Mouse (Mus musculus) myocyte (in vitro differentiated cells): Measurements from ENCODE around the gene 2700049A03Rik. TPM values are rescaled to one million over a fixed set of nuclear protein-coding genes. Genes with fewer than 3 reads are reported as not detected.

Experiments used
- H3K27me3 ChIP-seq: one replicate; pipeline ENCODE4 v1.6.1; 2011; ENCODE audit not compliant: control insufficient read depth, insufficient read depth, insufficient read length
- H3K36me3 ChIP-seq: one replicate; pipeline ENCODE4 v1.6.1; 2011; ENCODE audit not compliant: control insufficient read depth, insufficient read depth
- H3K4me2 ChIP-seq: one replicate; pipeline ENCODE4 v1.6.1; 2011; ENCODE audit warnings: low read depth, control low read depth
- H3K4me3 ChIP-seq: one replicate; pipeline ENCODE4 v1.5.1; 2011; ENCODE audit warnings: mild to moderate bottlenecking, control low read depth, moderate library complexity
- H3K79me2 ChIP-seq: one replicate; pipeline ENCODE4 v1.6.1; 2011; ENCODE audit not compliant: control insufficient read depth, insufficient read depth
- H3ac ChIP-seq: one replicate; pipeline ENCODE4 v1.6.1; 2011; ENCODE audit not compliant: control insufficient read depth, insufficient read length
- CEBPB ChIP-seq: IDR thresholded peaks from 2 replicates; pipeline ENCODE4 v1.6.1; 2011; ENCODE audit warnings: mild to moderate bottlenecking, moderate library complexity; ENCODE audit not compliant: poor library complexity, insufficient read depth, severe bottlenecking
- E2F4 ChIP-seq: IDR thresholded peaks from one replicate; pipeline ENCODE4 v1.6.1; 2011; ENCODE audit warnings: mild to moderate bottlenecking, control low read depth, moderate library complexity; ENCODE audit not compliant: insufficient read depth
- MAX ChIP-seq: IDR thresholded peaks from one replicate; pipeline ENCODE4 v1.6.1; 2011; ENCODE audit warnings: low read depth, mild to moderate bottlenecking, control low read depth
- MYOD1 ChIP-seq, 3 experiments: IDR thresholded peaks; one replicate each; pipeline ENCODE4 v1.6.1; 2011; ENCODE audit warnings: control low read depth in 2 of 3, low read depth in 2 of 3, mild to moderate bottlenecking in 2 of 3, moderate library complexity in 1 of 3; ENCODE audit not compliant: insufficient read length in 2 of 3, control insufficient read depth in 1 of 3
- MYOG ChIP-seq, 3 experiments: IDR thresholded peaks; one replicate each; pipeline ENCODE4 v1.6.1; 2011; ENCODE audit warnings: control low read depth in 2 of 3, low read depth in 2 of 3, mild to moderate bottlenecking in 2 of 3; ENCODE audit not compliant: insufficient read length in 2 of 3, control insufficient read depth in 1 of 3, insufficient read depth in 1 of 3
- POLR2A ChIP-seq: IDR thresholded peaks from one replicate; pipeline ENCODE4 v1.6.1; 2011; ENCODE audit warnings: low read depth, mild to moderate bottlenecking, control low read depth, moderate library complexity; ENCODE audit not compliant: insufficient read length
- POLR2AphosphoS2 ChIP-seq: IDR thresholded peaks from one replicate; pipeline ENCODE4 v1.6.1; 2011; ENCODE audit warnings: low read depth, control low read depth; ENCODE audit not compliant: insufficient read length
- REST ChIP-seq: IDR thresholded peaks from one replicate; pipeline ENCODE4 v1.6.1; 2011; ENCODE audit warnings: mild to moderate bottlenecking, control low read depth, moderate library complexity; ENCODE audit not compliant: insufficient read depth, insufficient read length
- SRF ChIP-seq: IDR thresholded peaks from one replicate; pipeline ENCODE4 v1.6.1; 2011; ENCODE audit warnings: low read depth; ENCODE audit not compliant: control insufficient read depth, insufficient read length
- TCF12 ChIP-seq: IDR thresholded peaks from one replicate; pipeline ENCODE4 v1.6.1; 2011; ENCODE audit warnings: mild to moderate bottlenecking, control low read depth; ENCODE audit not compliant: poor library complexity, insufficient read depth, severe bottlenecking
- TCF3 ChIP-seq: IDR thresholded peaks from one replicate; pipeline ENCODE4 v1.6.1; 2011; ENCODE audit warnings: low read depth, control low read depth; ENCODE audit not compliant: insufficient read length
- USF1 ChIP-seq: IDR thresholded peaks from one replicate; pipeline ENCODE4 v1.6.1; 2011; ENCODE audit warnings: low read depth, mild to moderate bottlenecking, control low read depth, moderate library complexity
- polyA plus RNA-seq: library from polyadenylated mRNA; unstranded; fragments of >200 nt; fragmentation: generic; extraction: Trizol; gene quantifications from one replicate; pipeline ENCODE4 v1.2.1, GENCODE M21; 2012; ENCODE audit warnings: missing spikeins

The 2700049A03Rik gene
- polyA plus RNA-seq, 1 experiment, result 1.9 TPM

DNA sequence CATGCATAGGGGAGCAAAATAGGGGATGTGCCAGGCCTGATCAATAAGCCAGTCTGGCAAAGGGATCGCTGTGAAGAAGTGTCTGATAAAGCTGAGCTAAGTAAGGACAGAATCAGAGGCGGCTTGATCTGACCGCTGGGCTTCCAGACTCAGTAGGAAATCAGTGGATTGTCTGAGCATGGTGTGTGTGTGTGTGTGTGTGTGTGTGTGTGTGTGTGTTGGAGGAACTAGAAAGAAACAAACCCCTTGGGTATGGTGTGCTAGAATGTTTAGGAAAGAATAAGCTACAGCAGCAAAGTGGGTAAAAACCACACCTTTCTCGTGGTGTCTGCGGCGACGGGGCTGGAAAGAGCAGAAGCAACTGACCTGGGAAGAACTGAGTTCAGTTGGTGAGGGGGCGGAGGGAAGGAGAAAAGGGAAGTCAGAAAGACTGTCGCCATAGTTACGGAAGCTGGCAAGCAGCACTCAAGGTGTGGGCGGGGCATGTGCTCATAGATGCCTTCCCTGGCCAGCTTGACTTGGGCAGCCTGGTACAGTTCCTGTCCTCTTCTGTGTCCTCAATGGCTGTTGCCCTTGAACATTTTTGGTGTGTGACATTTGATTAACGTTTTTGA, 22.9 kb upstream of the 2700049A03Rik start:
- Histone ChIP-seq H3K4me3 (no peak overlapping the region), H3K79me2 (no peaks in the 10 kb centered on the region), H3K27me3 (no peaks in the 10 kb centered on the region), H3ac (no peak overlapping the region), H3K4me2 (no peak overlapping the region), H3K36me3 (no peaks in the 10 kb centered on the region)
- no peak for TF ChIP-seq CEBPB
- TF ChIP-seq REST, result no peak
- no peak for TF ChIP-seq SRF
- TF ChIP-seq USF1, result no peak
- no peak for TF ChIP-seq MAX
- TF ChIP-seq TCF3, result no peak
- TF ChIP-seq POLR2A, result no peak
- TF ChIP-seq E2F4, result no peak
- no peak for TF ChIP-seq TCF12
- no peak for TF ChIP-seq POLR2AphosphoS2
- no peak for TF ChIP-seq MYOD1 (IDR thresholded peaks at IDR 0.05; ENCODE audit: control insufficient read depth in 1 of 3, insufficient read length in 2 of 3, low read depth in 2 of 3)
- TF ChIP-seq MYOG (IDR thresholded peaks at IDR 0.05; ENCODE audit: control insufficient read depth in 1 of 3, insufficient read depth in 1 of 3, insufficient read length in 2 of 3, low read depth in 2 of 3), result no peak

DNA sequence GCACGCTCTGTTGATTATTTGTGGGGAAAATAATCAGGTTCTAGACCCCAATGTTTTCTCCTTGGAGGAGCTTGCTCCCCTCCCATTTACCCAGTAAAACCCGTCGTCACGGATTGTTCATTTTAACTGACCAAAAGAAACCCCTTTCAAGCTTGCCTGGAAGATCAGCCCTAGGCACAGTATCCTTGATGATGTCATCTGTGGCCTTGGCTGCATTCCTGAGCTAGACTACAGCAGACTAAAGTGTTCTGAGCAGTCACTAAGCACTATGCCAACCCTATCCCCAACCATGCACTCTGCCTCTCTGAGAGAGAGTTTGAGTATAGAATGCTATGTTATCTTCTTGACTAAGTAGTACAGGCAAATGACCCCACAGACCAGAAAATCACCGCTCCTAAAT, 20.2 kb upstream of the 2700049A03Rik start:
- Histone ChIP-seq H3ac (no peak overlapping the region), H3K36me3 (no peaks in the 10 kb centered on the region), H3K27me3 (no peaks in the 10 kb centered on the region), H3K79me2 (no peaks in the 10 kb centered on the region), H3K4me3 (no peak overlapping the region), H3K4me2 (no peak overlapping the region)
- TF ChIP-seq REST, result no peak

DNA sequence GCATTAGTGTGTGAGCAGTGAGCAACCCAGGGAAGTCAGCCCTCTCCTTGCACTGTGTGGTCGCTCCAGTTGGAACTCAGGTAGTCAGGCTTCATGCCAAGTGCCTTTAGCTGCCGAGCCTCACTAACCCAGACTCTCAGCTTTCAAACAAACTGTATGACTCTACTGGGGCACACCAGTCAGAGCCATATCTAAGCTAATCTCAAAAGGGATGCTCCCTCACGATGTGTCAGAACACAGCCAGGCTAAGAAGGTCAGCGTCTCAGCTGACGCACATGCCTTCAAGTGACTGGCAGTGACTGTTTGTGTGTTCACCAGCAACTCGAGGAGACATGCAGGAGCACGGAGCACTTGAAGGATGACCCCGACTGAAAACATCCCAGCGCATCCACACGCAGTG, 13.9 kb upstream of the 2700049A03Rik start:
- Histone ChIP-seq H3K79me2 (peaks cover 6% of the 10 kb centered on the region), H3ac (no peak overlapping the region), H3K4me2 (no peak overlapping the region), H3K27me3 (no peaks in the 10 kb centered on the region), H3K36me3 (peaks cover 24% of the 10 kb centered on the region), H3K4me3 (no peak overlapping the region)
- TF ChIP-seq MYOD1 (IDR thresholded peaks at IDR 0.05; ENCODE audit: control insufficient read depth in 1 of 3, insufficient read length in 2 of 3, low read depth in 2 of 3) (no peak), E2F4 (no peak), REST (no peak), SRF (no peak), USF1 (no peak), TCF3 (no peak), POLR2AphosphoS2 (no peak), POLR2A (no peak), TCF12 (no peak), MYOG (IDR thresholded peaks at IDR 0.05; ENCODE audit: control insufficient read depth in 1 of 3, insufficient read depth in 1 of 3, insufficient read length in 2 of 3, low read depth in 2 of 3) (no peak), MAX (no peak), CEBPB (no peak)

DNA sequence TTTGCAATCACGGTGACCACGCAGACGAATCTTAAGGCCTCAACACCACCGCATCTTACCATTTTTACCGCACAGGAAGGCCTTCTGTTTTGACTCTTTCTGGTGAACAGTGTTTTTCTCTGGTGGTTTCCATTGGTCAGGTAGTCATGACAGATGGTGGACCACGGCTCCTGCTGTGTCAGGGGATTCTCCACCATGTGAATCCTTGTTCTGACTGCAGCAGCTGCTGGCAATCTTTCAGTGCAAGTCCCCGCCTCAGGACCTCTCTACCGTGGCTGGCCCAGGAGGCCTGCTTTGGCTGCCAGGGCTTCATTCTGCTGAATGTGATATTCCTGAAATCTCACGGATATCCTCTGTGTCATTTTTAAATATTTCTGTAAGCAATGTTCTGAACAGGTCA, 13.4 kb upstream of the 2700049A03Rik start:
- peaks cover 6% of the 10 kb centered on the region for H3K79me2 ChIP-seq
- no peak overlapping the region for H3ac ChIP-seq
- no peaks in the 10 kb centered on the region for H3K27me3 ChIP-seq
- no peak overlapping the region for H3K4me2 ChIP-seq
- H3K4me3 ChIP-seq, result no peak overlapping the region
- TF ChIP-seq REST (no peak), SRF (no peak)
- H3K36me3 ChIP-seq, result peaks cover 24% of the 10 kb centered on the region

DNA sequence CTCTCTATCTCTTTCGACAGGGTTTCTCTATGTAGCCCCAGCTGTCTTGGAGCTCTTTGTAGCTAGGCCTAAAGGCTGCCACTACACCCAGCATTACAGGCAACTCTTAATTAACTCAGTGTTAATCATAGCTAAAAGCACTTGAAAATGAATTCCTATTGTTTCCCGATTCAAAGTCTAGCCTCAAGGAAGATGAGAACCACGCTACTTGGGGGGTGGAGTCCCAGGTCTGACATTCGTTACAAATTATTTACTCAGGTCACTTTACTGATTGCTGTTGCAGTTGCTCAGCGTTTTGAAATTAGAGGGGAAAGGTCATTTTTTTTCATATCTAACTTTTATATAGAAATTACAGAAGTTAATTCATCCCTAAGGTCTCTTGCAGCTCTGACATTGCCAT, 1.1 kb upstream of the 2700049A03Rik start:
- peaks cover 68% of the 10 kb centered on the region for H3K79me2 ChIP-seq
- H3K27me3 ChIP-seq, result no peaks in the 10 kb centered on the region
- H3K4me2 ChIP-seq, result peak overlapping the region; percentile 69
- peak overlapping the region; percentile 84 for H3K4me3 ChIP-seq
- H3ac ChIP-seq, result peak overlapping the region; percentile 39
- H3K36me3 ChIP-seq, result peaks cover 12% of the 10 kb centered on the region
- TF ChIP-seq MYOD1 (IDR thresholded peaks at IDR 0.05; ENCODE audit: control insufficient read depth in 1 of 3, insufficient read length in 2 of 3, low read depth in 2 of 3), result no peak
- no peak for TF ChIP-seq TCF12
- no peak for TF ChIP-seq E2F4
- TF ChIP-seq MAX, result no peak
- no peak for TF ChIP-seq POLR2A
- no peak for TF ChIP-seq REST
- no peak for TF ChIP-seq MYOG (IDR thresholded peaks at IDR 0.05; ENCODE audit: control insufficient read depth in 1 of 3, insufficient read depth in 1 of 3, insufficient read length in 2 of 3, low read depth in 2 of 3)
- no peak for TF ChIP-seq CEBPB
- TF ChIP-seq SRF, result no peak
- no peak for TF ChIP-seq USF1
- no peak for TF ChIP-seq TCF3
